Mouse (Mus musculus) c-Kit-positive CD71-positive TER-119-negative erythroid progenitor cells, embryonic 14.5 days (primary cell): ENCODE measurements around the gene Zkscan1.

Experiments
- DNase-seq: peaks from one replicate; pipeline ENCODE4 v3.0.0-alpha.2; 2013; ENCODE audit warnings: low read depth

The Zkscan1 gene

DNA sequence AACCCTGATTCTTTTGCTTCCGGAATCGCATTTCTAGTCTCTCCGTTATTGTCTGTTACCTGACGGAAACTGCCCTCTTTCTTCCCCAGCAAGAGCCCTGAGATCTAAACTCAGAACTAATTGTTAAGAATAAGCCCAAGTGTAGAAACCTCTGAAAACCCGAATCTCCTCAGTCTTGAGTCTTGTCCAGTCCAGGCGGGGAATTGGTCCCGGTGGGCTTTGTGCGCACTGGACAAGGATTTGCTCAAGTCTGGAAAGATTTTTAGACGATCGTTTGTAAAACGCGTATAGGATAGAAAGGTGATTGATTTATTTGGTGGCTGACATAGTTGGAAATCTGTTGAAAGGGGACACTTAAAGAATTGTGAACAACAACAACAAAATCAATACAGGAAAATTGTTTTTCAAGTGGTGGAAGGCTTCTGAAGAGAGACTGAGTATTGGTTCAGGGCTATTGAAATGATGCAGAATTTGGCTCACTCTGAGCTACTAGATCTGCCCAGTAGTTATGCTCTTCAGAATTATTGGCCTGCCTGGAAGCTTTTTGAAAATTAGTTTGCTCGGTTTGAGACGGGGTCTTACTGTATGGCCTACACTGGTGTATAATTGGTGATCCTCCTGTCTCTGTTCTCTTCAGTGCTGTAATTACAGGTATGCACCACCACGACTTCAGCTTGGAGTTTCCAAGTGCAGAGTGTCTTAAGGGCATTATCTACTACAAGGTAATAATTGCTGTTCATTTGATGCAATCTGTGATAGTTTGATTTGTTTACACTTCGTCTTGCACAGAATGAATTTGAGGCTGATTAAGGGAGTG, 32.5 kb downstream of the Zkscan1 start:
- DNase-seq: no peak

DNA sequence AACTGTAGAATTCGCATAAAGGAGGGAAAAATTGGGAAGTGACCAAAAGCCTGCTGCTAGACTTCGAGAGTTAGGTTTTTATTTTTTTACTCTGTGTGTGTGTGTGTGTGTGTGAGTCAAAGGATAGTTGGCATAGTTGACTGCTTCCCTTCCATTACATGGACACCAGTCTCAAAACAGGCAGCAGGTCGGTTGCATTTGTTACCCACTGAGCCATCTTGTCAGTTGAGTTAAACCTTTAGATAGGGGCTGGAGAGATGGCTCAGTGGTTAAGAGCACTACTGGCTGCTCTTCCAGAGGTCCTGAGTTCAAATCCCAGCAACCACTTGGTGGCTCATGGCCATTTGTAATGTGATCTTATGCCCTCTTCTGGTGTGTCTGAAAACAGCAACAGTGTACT, 33.2 kb downstream of the Zkscan1 start:
- no peak for DNase-seq

DNA sequence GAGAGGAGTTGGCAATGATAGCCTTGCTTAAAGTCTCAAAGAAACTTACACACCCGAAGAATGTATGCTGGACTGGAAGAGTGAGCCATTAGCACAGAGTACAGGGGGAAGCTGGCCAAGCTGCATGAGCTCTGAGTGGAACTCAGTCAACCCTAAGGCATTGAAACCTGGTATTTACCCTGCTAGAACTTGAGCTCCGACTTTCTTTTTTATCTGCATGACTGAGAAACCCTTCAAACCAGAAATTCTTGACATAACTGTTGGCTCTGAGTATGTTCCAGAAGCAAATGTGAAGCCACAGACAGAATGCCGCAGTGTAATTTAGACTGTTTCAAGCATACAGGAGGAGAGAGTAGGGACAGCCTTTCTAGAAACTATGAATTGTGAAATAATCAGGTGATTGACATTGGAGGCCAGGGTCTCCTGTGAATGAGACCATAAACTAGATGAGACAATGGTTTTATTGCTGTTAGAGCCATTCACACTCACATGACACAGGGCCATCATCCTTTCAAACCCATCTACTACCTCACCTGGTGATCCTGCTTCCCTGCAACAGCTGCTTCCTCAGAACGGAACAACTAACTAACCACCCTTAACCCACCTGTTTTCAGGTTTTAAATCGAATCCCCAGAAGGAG, 47.7 kb downstream of the Zkscan1 start:
- no peak for DNase-seq

DNA sequence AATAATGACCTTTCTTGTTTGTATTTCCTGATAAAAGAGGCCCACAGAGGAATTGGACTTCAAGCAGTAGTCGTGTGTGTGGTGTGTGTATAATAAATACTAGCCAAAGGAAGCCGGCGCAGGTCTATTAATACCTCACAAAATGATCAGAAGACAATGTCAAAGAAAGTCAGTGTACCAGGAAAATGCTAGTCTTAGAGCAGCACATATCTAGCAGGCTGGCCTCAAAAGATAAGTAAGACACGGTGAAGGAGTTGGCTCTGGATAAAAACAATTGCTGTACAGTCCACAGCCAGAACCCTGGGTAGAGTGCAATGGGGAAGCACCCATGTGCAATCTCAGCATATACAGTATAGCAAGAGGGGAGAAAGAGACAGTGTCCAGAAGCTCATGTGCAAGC, 52.4 kb downstream of the Zkscan1 start:
- DNase-seq: peak; percentile 46

DNA sequence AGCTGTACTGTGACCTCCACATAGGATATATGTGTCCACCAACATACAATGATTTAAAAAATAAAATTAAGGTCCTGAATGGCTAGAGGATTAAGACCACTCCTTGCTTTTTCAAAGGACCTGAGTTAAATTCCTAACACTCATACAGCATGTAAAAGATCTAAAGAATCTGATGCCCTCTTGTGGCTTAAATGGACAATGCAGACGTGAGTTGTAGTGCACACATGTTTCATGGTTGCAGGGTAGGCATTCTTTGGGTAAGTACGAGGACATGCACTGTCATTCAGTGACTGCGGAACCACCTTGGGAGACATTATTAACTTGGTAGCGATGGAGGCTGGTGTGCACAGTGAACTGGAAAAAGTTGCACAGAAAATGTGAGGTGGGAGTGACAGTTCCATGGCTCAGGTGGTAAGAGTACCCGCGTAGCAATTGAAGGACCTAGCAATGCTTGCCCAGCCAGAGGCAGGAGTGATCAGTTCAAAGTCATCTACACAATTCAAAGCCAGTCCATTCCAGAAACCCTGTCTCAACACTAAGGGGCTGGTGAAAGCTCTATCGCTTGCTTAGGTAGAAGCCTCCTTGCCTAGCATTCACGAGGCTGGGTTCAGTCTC, 53.2 kb downstream of the Zkscan1 start:
- peak; percentile 75 for DNase-seq

DNA sequence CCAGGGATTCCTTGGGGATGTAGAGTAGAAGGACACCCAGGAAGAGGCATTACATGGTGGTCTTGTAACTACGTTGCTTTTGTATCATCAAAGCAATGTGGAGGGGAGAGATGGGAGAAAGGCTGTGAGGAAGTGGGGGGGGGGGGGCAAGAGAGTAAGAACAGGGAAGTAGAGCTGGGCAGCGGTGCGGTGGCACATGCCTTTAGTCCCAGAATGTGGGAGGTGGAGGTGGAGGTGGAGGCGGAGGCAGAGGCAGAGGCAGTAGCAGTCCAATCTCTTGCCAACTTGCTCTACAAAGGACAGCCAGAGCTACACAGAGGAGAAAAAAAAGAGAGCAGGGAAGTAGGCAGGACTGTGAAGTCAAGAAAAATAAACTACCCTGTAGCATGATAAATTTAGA, 53.7 kb downstream of the Zkscan1 start:
- DNase-seq: no peak

DNA sequence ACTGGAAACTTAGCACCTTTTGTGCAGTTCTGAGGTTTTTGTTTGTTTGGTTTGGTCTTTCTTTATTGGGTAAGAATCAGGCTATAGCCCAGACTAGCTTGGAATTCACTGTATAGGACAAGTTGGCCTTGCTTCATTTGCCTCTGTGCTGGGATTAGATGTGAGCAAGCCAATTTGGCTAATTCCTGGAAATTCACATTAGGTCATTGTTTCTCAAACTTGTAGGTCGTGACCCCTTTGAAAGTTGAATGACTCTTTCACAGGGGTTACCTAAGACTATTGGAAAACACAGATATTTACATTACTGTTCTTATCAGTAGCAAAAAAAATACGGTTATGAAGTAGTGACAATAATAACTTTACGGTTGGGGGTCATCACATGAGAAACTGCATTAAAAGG, 69.5 kb downstream of the Zkscan1 start:
- DNase-seq: no peak

DNA sequence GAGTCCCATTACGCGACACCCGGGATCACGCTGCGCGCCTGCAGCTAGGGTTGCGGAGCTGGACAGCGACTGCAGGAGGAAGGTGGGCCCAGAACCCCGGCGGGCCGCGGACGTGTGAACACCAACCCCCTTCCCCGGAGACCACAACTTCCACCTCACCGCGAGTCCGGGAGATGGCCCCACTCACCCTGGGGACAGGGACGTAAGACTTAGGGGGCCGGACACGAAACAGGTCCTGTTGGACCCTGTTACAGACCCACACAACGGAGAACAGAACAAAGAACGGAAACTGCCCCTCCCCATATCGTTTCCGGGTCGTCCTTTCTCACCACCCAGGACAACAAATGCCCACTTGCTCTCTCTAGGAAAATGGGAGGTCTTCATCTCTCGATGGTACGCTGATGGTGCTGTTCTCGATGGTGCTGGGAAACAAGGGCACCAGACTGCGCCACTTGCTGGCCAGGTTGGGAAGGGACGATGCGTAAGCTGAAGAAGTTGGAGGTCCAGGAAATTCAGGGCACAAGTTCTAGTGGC, 70.6 kb downstream of the Zkscan1 start, which contains the start of gene Zfp113:
Zfp113 (minus strand) TSS at position 302 of the 534 bp plus-strand sequence.
- peak; percentile 93 for DNase-seq
